Mouse (Mus musculus): ENCODE results near the gene Cryzl2.

DNA sequence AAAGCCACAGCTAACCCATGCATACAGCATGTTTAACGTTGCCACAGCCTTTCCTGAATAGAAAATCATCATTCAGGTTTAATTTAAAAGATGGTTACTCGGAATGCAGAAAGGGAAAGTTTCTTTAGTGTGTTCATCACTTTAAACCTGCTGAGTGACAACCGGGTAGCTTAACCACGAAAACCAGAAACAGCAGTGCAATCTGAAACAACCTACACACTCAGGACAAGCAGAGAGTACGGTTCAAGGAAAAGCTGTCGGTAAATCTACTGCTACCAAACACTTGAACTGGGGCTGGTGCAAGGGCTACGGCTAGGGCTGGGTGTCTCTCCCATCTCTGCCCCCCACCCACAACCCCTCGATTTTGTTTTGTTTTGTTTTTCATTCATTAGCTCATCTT is 47.4 kb upstream of the Cryzl2 start:
- TF ChIP-seq CTCF (conservative IDR thresholded peaks at IDR 0.05; ENCODE audit: low read length) = no peak
- no peak for TF ChIP-seq POU5F1 (IDR thresholded peaks at IDR 0.05; ENCODE audit: borderline replicate concordance, low read length)
